Mouse (Mus musculus) adipose tissue, adult 10 weeks (tissue): Measurements from ENCODE around the gene Olfr1009. TPM values are rescaled to one million over a fixed set of nuclear protein-coding genes. Genes with fewer than 3 reads are reported as not detected.

ENCODE experiments used
- polyA plus RNA-seq: library from polyadenylated mRNA; stranded (reverse); fragments of 350-450 nt; fragmentation: Illumina TruSeq; extraction: RNeasy Lipid Tissue Mini Kit (QIAGEN cat#74804); gene quantifications from one replicate; pipeline ENCODE4 v1.2.3, GENCODE M21; 2014; ENCODE audit warnings: low read depth, low replicate concordance

Gene Olfr1009
- not detected for polyA plus RNA-seq

DNA sequence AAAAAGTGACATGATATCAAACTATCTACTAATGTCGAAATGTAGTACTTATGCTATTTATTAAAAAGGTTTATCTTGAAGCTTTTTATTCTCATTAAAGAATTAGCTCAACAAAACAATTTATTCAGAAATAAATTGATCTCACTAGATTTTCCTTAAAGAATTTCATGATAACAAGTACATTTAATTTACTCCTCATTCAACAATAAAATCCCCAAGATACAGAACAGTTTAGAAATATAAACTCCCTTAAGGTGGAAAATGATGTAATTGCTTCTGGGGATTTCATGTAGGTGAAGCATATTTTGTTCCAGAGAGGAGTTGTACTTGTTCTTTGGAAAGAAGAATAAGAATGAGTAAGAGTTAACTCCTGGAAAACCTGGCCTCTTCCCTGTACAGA, at the start of gene Olfr1009:
Gene Olfr1009, plus strand, starts transcription at position 301 of the 400 bp plus-strand sequence.

DNA sequence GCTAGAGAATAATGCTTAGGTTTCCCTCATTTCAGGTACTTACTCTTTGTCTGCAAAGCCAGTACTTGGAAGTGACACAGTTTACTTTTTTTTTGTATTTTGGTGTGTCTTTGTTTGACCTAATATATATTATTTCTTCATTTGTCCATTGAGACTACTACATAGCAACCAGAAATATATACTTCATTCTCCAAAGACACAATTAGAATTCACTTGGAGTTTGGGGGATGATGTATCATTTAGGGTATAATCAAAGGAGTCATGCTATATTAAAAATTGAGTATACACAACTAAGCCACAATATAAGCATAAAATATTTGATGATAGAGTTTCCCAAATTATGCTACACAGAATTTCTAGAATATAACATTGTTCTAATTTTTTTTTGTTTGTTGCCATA, 36.6 kb upstream of the Olfr1009 start, which contains the start of gene Olfr1006:
Gene Olfr1006, minus strand, starts transcription at position 101 of the 400 bp plus-strand sequence.

DNA sequence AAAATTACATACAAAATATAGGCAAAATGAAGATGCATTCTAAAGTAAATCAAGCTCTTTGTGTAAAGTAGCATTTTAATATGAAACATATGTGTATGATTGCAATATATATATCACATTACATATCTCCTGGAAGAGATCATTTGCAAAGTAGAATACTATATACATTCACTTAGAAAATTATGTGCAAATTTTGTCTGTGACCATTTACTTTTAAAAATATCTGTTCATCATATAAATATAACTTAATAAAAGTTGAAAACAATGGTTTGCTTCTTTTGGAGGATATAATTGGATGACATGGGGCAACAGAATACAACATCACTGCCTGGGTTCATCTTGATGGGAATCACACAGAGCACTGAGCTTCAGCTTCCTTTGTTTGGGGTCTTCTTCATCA, 26.1 kb upstream of the Olfr1009 start, which contains the start of gene Olfr1008:
Gene Olfr1008, plus strand, starts transcription at position 301 of the 400 bp plus-strand sequence.

DNA sequence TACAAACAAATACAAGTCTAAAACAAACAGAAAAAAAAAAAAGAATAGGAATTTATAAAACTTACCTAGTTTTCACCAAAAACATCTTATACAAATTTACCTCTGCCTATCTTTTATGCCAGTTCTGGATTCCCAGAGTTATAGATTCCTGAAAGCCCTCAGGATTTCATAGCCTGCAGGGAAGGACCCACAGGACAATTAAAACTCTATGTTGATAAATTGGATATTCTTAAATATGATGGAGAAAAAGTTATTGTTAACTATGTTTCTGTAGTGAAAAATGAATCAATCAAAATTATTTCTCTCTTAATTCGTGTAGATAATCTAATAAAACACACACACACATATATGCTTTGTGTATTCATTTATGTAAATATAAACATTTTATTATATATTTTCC, 47.4 kb downstream of the Olfr1009 start, which contains the start of gene Olfr1012:
Gene Olfr1012, minus strand, starts transcription at position 101 of the 400 bp plus-strand sequence.

DNA sequence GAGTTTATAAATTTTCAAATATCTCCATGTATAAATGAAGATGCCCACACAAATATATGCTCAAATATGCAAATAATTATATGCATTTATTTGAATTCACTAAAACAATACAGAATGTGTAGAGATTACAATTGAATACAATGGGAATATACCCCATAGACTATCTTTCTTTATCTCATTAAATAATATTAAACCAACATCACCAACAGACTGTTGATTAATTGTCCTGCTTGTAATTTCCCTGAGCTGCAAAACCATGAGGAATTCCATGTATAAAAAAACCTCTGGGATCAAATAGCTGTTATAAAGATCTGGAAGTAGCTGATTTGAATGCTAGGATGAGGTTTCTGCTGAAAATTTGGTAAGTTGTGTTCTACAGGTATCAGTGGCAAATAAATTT, 51.6 kb downstream of the Olfr1009 start, which contains the start of gene Olfr1013:
Gene Olfr1013, plus strand, starts transcription at position 301 of the 400 bp plus-strand sequence.

DNA sequence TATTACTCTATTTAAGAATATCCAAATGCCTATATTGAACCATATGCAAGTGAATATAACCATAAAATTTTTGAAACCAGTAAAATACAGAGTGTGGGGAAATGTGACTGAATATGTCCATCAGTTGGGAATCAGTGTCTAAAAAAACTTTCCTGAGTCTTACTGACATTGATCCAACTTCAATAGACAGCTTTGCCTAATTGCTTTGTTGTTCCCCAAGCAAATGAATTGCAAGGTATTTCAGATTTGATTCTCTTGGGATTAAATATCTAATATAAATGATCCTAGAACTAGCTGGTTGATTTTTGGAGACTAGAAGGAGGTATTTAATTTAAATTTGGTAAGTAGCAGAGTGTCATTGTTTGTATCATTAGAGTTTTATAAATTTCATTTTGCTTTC, 57.2 kb downstream of the Olfr1009 start, which contains the start of gene Olfr1014:
Gene Olfr1014, plus strand, starts transcription at position 301 of the 400 bp plus-strand sequence.

Other genes with a start within 250 kb of the Olfr1009 start
- not detected for gene 4833423E24Rik, start 196.4 kb upstream of the Olfr1009 start, polyA plus RNA-seq
- gene Olfr996, start 136.2 kb upstream of the Olfr1009 start, polyA plus RNA-seq = not detected
- not detected for gene Olfr998, start 126.5 kb upstream of the Olfr1009 start, polyA plus RNA-seq
- gene Olfr1000, start 103.5 kb upstream of the Olfr1009 start, polyA plus RNA-seq = not detected
- gene Olfr1002, start 64.7 kb upstream of the Olfr1009 start, polyA plus RNA-seq = not detected
- not detected for gene Olfr154, start 51.0 kb upstream of the Olfr1009 start, polyA plus RNA-seq
- not detected for gene Olfr1006, start 36.7 kb upstream of the Olfr1009 start, polyA plus RNA-seq
- gene Olfr1008, start 26.0 kb upstream of the Olfr1009 start, polyA plus RNA-seq = not detected
- gene Olfr1012, start 47.3 kb downstream of the Olfr1009 start, polyA plus RNA-seq = not detected
- not detected for gene Olfr1013, start 51.7 kb downstream of the Olfr1009 start, polyA plus RNA-seq
- gene Olfr1014, start 57.3 kb downstream of the Olfr1009 start, polyA plus RNA-seq = not detected
- gene Olfr1015, start 66.6 kb downstream of the Olfr1009 start, polyA plus RNA-seq = not detected
- gene Olfr1016, start 87.1 kb downstream of the Olfr1009 start, polyA plus RNA-seq = not detected
- not detected for gene Olfr1018, start 103.1 kb downstream of the Olfr1009 start, polyA plus RNA-seq
- gene Olfr1019, start 130.1 kb downstream of the Olfr1009 start, polyA plus RNA-seq = not detected
- gene Olfr1020, start 131.6 kb downstream of the Olfr1009 start, polyA plus RNA-seq = not detected
- not detected for gene Olfr1022, start 153.2 kb downstream of the Olfr1009 start, polyA plus RNA-seq
- gene Olfr1023, start 170.2 kb downstream of the Olfr1009 start, polyA plus RNA-seq = not detected
- not detected for gene Olfr1024, start 189.6 kb downstream of the Olfr1009 start, polyA plus RNA-seq
- gene Olfr1025-ps1, start 199.8 kb downstream of the Olfr1009 start, polyA plus RNA-seq = not detected
- gene Olfr1026, start 206.1 kb downstream of the Olfr1009 start, polyA plus RNA-seq = not detected
- gene Olfr1028, start 235.0 kb downstream of the Olfr1009 start, polyA plus RNA-seq = not detected